Mouse (Mus musculus) liver, embryonic 12.5 days (tissue): ENCODE results near the gene Zfhx3. TPM values are rescaled to one million over a fixed set of nuclear protein-coding genes. Genes with fewer than 3 reads are reported as not detected.
A peak's percentile ranks its signal among the peaks of the same experiment; 100 is the strongest.

Experiments
- ATAC-seq: fragments of 200-750 bp; cut with Nextera tagmentation; 2 replicates; pipeline ENCODE4 v1.8.0; 2017; ENCODE audit warnings: moderate number of reproducible peaks, mild to moderate bottlenecking, moderate library complexity
- H3K27ac ChIP-seq: fragments of 300-500 bp; sonication (generic); 2 replicates; pipeline ENCODE4 v1.5.1; 2016; ENCODE audit warnings: mild to moderate bottlenecking
- H3K27me3 ChIP-seq: fragments of 300-500 bp; sonication (generic); replicated peaks from 2 replicates; pipeline ENCODE4 v1.6.1; 2016; ENCODE audit warnings: mild to moderate bottlenecking, moderate library complexity
- H3K36me3 ChIP-seq: fragments of 300-500 bp; sonication (generic); 2 replicates; pipeline ENCODE4 v1.6.1; 2016; ENCODE audit warnings: mild to moderate bottlenecking, moderate library complexity
- H3K4me1 ChIP-seq: fragments of 300-500 bp; sonication (generic); 2 replicates; pipeline ENCODE4 v1.6.1; 2016
- H3K4me2 ChIP-seq: fragments of 300-500 bp; sonication (generic); 2 replicates; pipeline ENCODE4 v1.6.1; 2016; ENCODE audit warnings: mild to moderate bottlenecking, moderate library complexity
- H3K4me3 ChIP-seq: fragments of 300-500 bp; sonication (generic); 2 replicates; pipeline ENCODE4 v1.5.1; 2016; ENCODE audit warnings: mild to moderate bottlenecking, moderate library complexity
- H3K9ac ChIP-seq: fragments of 300-500 bp; sonication (generic); 2 replicates; pipeline ENCODE4 v1.6.1; 2016; ENCODE audit warnings: mild to moderate bottlenecking, moderate library complexity
- H3K9me3 ChIP-seq: fragments of 300-500 bp; sonication (generic); replicated peaks from 2 replicates; pipeline ENCODE4 v1.6.1; 2016; ENCODE audit warnings: mild to moderate bottlenecking, moderate library complexity
- WGBS: fragments of 180-500 bp; shearing (Covaris S2); methylation state at CpG from one replicate; pipeline ENCODE4 v1.1.7; 2016; ENCODE audit not compliant: insufficient replicate concordance; 5-methylcytosine and 5-hydroxymethylcytosine counted together
- polyA plus RNA-seq: library from polyadenylated mRNA; unstranded; fragments of >200 nt; fragmentation: Nextera tagmentation; extraction: Ambion mirVana; gene quantifications from 2 replicates; pipeline ENCODE4 v1.2.1, GENCODE M21; 2016

Zfhx3 gene
- polyA plus RNA-seq, 1 experiment from 2014 or later = 2.4 TPM

GRCm38 (mm10) chr8:108554578-108555245 lies 612.3 kb downstream of the Zfhx3 start:
- Histone ChIP-seq H3K9me3 (no peaks in the 10 kb centered on the region), H3K27ac (no peak overlapping the region), H3K4me2 (no peak overlapping the region), H3K9ac (no peak overlapping the region), H3K36me3 (no peaks in the 10 kb centered on the region), H3K27me3 (no peaks in the 10 kb centered on the region), H3K4me1 (no peaks in the 10 kb centered on the region), H3K4me3 (no peak overlapping the region)
- no peak for ATAC-seq
- 76% methylated on average over 12 of the region's 12 CpGs for WGBS

- 74% methylated on average over 6 of the region's 6 CpGs for WGBS
- Histone ChIP-seq H3K4me1 (no peaks in the 10 kb centered on the region), H3K9me3 (no peaks in the 10 kb centered on the region), H3K4me3 (no peak overlapping the region), H3K4me2 (no peak overlapping the region), H3K27me3 (no peaks in the 10 kb centered on the region), H3K9ac (no peak overlapping the region), H3K27ac (no peak overlapping the region), H3K36me3 (no peaks in the 10 kb centered on the region)
- no peak for ATAC-seq
Measured at GRCm38 (mm10) chr8:108563420-108563819, 621.0 kb downstream of the Zfhx3 start.

- Histone ChIP-seq H3K9ac (no peak overlapping the region), H3K9me3 (no peaks in the 10 kb centered on the region), H3K36me3 (no peaks in the 10 kb centered on the region), H3K4me1 (no peaks in the 10 kb centered on the region), H3K4me3 (no peak overlapping the region), H3K27me3 (no peaks in the 10 kb centered on the region), H3K27ac (no peak overlapping the region), H3K4me2 (no peak overlapping the region)
- no peak for ATAC-seq
- 65% methylated on average over 7 of the region's 7 CpGs for WGBS
Measured at GRCm38 (mm10) chr8:108563934-108564564, 621.6 kb downstream of the Zfhx3 start.

GRCm38 (mm10) chr8:108566035-108566434 lies 623.6 kb downstream of the Zfhx3 start:
- H3K36me3 ChIP-seq = no peaks in the 10 kb centered on the region
- ATAC-seq = no peak
- H3K4me3 ChIP-seq = no peak overlapping the region
- H3K4me2 ChIP-seq = no peak overlapping the region
- H3K9ac ChIP-seq = no peak overlapping the region
- H3K9me3 ChIP-seq = no peaks in the 10 kb centered on the region
- 82% methylated on average over 12 of the region's 12 CpGs for WGBS
- no peak overlapping the region for H3K27ac ChIP-seq
- no peaks in the 10 kb centered on the region for H3K27me3 ChIP-seq
- no peaks in the 10 kb centered on the region for H3K4me1 ChIP-seq

GRCm38 (mm10) chr8:108573295-108574017 lies 631.0 kb downstream of the Zfhx3 start:
- Histone ChIP-seq H3K4me1 (no peaks in the 10 kb centered on the region), H3K36me3 (no peaks in the 10 kb centered on the region), H3K27me3 (0 out of 2 replicates have a peak, but pooled peaks cover 5% of the 10 kb centered on the region), H3K4me2 (no peak overlapping the region), H3K27ac (no peak overlapping the region), H3K9ac (no peak overlapping the region), H3K4me3 (no peak overlapping the region), H3K9me3 (no peaks in the 10 kb centered on the region)
- 76% methylated on average over 5 of the region's 5 CpGs for WGBS
- ATAC-seq = no peak

GRCm38 (mm10) chr8:108574101-108574500 lies 631.7 kb downstream of the Zfhx3 start:
- 0 out of 2 replicates have a peak, but pooled peaks cover 5% of the 10 kb centered on the region for H3K27me3 ChIP-seq
- H3K9ac ChIP-seq = no peak overlapping the region
- no peak overlapping the region for H3K27ac ChIP-seq
- no peak for ATAC-seq
- H3K4me1 ChIP-seq = no peaks in the 10 kb centered on the region
- 17% methylated on average over 7 of the region's 7 CpGs for whole genome bisulfite sequencing
- no peaks in the 10 kb centered on the region for H3K9me3 ChIP-seq
- H3K4me2 ChIP-seq = no peak overlapping the region
- H3K4me3 ChIP-seq = no peak overlapping the region
- no peaks in the 10 kb centered on the region for H3K36me3 ChIP-seq

GRCm38 (mm10) chr8:108577571-108577970 lies 635.1 kb downstream of the Zfhx3 start:
- H3K4me2 ChIP-seq = no peak overlapping the region
- H3K27ac ChIP-seq = no peak overlapping the region
- 49% methylated on average over 7 of the region's 7 CpGs for WGBS
- no peaks in the 10 kb centered on the region for H3K36me3 ChIP-seq
- H3K9ac ChIP-seq = no peak overlapping the region
- H3K4me3 ChIP-seq = no peak overlapping the region
- no peaks in the 10 kb centered on the region for H3K9me3 ChIP-seq
- 0 out of 2 replicates have a peak, but pooled peaks cover 5% of the 10 kb centered on the region for H3K27me3 ChIP-seq
- peaks cover 18% of the 10 kb centered on the region for H3K4me1 ChIP-seq
- ATAC-seq = no peak

- Histone ChIP-seq H3K4me3 (no peak overlapping the region), H3K4me2 (no peak overlapping the region), H3K27me3 (0 out of 2 replicates have a peak, but pooled peaks cover 5% of the 10 kb centered on the region), H3K4me1 (peaks cover 20% of the 10 kb centered on the region), H3K27ac (no peak overlapping the region), H3K9me3 (no peaks in the 10 kb centered on the region), H3K9ac (no peak overlapping the region), H3K36me3 (no peaks in the 10 kb centered on the region)
- no peak for ATAC-seq
- 73% methylated on average over 10 of the region's 10 CpGs for WGBS
Measured at GRCm38 (mm10) chr8:108578388-108578787, 635.9 kb downstream of the Zfhx3 start.

GRCm38 (mm10) chr8:108579808-108580207 lies 637.4 kb downstream of the Zfhx3 start:
- Histone ChIP-seq H3K9ac (no peak overlapping the region), H3K36me3 (no peaks in the 10 kb centered on the region), H3K9me3 (no peaks in the 10 kb centered on the region), H3K27ac (no peak overlapping the region), H3K4me3 (no peak overlapping the region), H3K4me1 (peaks cover 20% of the 10 kb centered on the region), H3K27me3 (0 out of 2 replicates have a peak, but pooled peaks cover 5% of the 10 kb centered on the region), H3K4me2 (no peak overlapping the region)
- WGBS = 74% methylated on average over 9 of the region's 9 CpGs
- ATAC-seq = no peak

GRCm38 (mm10) chr8:108580364-108580763 lies 637.9 kb downstream of the Zfhx3 start:
- Histone ChIP-seq H3K9ac (no peak overlapping the region), H3K27ac (no peak overlapping the region), H3K4me3 (no peak overlapping the region), H3K4me1 (peaks cover 20% of the 10 kb centered on the region), H3K9me3 (no peaks in the 10 kb centered on the region), H3K27me3 (0 out of 2 replicates have a peak, but pooled peaks cover 5% of the 10 kb centered on the region), H3K36me3 (no peaks in the 10 kb centered on the region), H3K4me2 (no peak overlapping the region)
- 81% methylated on average over 5 of the region's 5 CpGs for WGBS
- no peak for ATAC-seq

GRCm38 (mm10) chr8:108581557-108581956 lies 639.1 kb downstream of the Zfhx3 start:
- no peaks in the 10 kb centered on the region for H3K36me3 ChIP-seq
- peak overlapping the region; percentile 4; the same call in 1 of the 2 replicates for H3K4me2 ChIP-seq
- 0 out of 2 replicates have a peak, but pooled peaks cover 5% of the 10 kb centered on the region for H3K27me3 ChIP-seq
- no peaks in the 10 kb centered on the region for H3K9me3 ChIP-seq
- peaks cover 20% of the 10 kb centered on the region for H3K4me1 ChIP-seq
- WGBS = 42% methylated on average over 6 of the region's 6 CpGs
- no peak overlapping the region for H3K9ac ChIP-seq
- ATAC-seq = no peak
- H3K27ac ChIP-seq = peak overlapping the region; percentile 37; the same call in 1 of the 2 replicates
- H3K4me3 ChIP-seq = no peak overlapping the region

- Histone ChIP-seq H3K4me3 (no peak overlapping the region), H3K36me3 (no peaks in the 10 kb centered on the region), H3K27me3 (0 out of 2 replicates have a peak, but pooled peaks cover 4% of the 10 kb centered on the region), H3K4me1 (peaks cover 20% of the 10 kb centered on the region), H3K9ac (no peak overlapping the region), H3K9me3 (no peaks in the 10 kb centered on the region), H3K4me2 (0 out of 2 replicates have a peak overlapping the region, but pooled peaks have one; percentile 10), H3K27ac (peak overlapping the region; percentile 37; the same call in 1 of the 2 replicates)
- peak; percentile 77 for ATAC-seq
- WGBS = 43% methylated on average over 3 of the region's 3 CpGs
Measured at GRCm38 (mm10) chr8:108582251-108582650, 639.8 kb downstream of the Zfhx3 start.
